Mouse (Mus musculus) frontal cortex, adult (tissue): ENCODE results near the gene Kcnj4.

Source experiments
- ATAC-seq: cut with Nextera tagmentation; 2 replicates; pipeline ENCODE4 v1.9.2; 2017; ENCODE audit warnings: mild to moderate bottlenecking, moderate library complexity, mixed read lengths; ENCODE audit not compliant: low TSS enrichment

The Kcnj4 gene

GRCm38 (mm10) chr15:79511553-79512320 is 6.7 kb upstream of the Kcnj4 start:
- peak; percentile 59; the same call in 1 of the 2 replicates for ATAC-seq

GRCm38 (mm10) chr15:79510425-79510824 is 5.4 kb upstream of the Kcnj4 start:
- no peak for ATAC-seq

GRCm38 (mm10) chr15:79509998-79510397 is 5.0 kb upstream of the Kcnj4 start:
- peak; percentile 31; the same call in 1 of the 2 replicates for ATAC-seq

- ATAC-seq: peak; percentile 9; the same call in 1 of the 2 replicates
Measured at GRCm38 (mm10) chr15:79507055-79507828, 2.2 kb upstream of the Kcnj4 start.

- no peak for ATAC-seq
Measured at GRCm38 (mm10) chr15:79506460-79506859, 1.4 kb upstream of the Kcnj4 start.

- no peak for ATAC-seq
Measured at GRCm38 (mm10) chr15:79505616-79506283, 709 bp upstream of the Kcnj4 start.

GRCm38 (mm10) chr15:79503438-79503837 is 1.6 kb downstream of the Kcnj4 start:
- no peak for ATAC-seq

- peak; percentile 36 for ATAC-seq
Measured at GRCm38 (mm10) chr15:79502891-79503341, 2.1 kb downstream of the Kcnj4 start.

GRCm38 (mm10) chr15:79500110-79500509 is 4.9 kb downstream of the Kcnj4 start:
- no peak for ATAC-seq

- peak; percentile 69 for ATAC-seq
Measured at GRCm38 (mm10) chr15:79493527-79493926, 11.5 kb downstream of the Kcnj4 start.

- no peak for ATAC-seq
Measured at GRCm38 (mm10) chr15:79489463-79489862, 15.6 kb downstream of the Kcnj4 start.

GRCm38 (mm10) chr15:79481181-79481688 is 23.8 kb downstream of the Kcnj4 start:
- peak; percentile 83 for ATAC-seq

- no peak for ATAC-seq
Measured at GRCm38 (mm10) chr15:79477227-79477626, 27.8 kb downstream of the Kcnj4 start.

GRCm38 (mm10) chr15:79473638-79474355 is 31.2 kb downstream of the Kcnj4 start:
- 0 out of 2 replicates have a peak, but pooled peaks have one; percentile 43 for ATAC-seq

GRCm38 (mm10) chr15:79473042-79473441 is 32.0 kb downstream of the Kcnj4 start:
- no peak for ATAC-seq

GRCm38 (mm10) chr15:79471095-79471494 is 33.9 kb downstream of the Kcnj4 start:
- peak; percentile 60; the same call in 1 of the 2 replicates for ATAC-seq

- peak; percentile 10; the same call in 1 of the 2 replicates for ATAC-seq
Measured at GRCm38 (mm10) chr15:79470583-79470982, 34.5 kb downstream of the Kcnj4 start.

GRCm38 (mm10) chr15:79469577-79469976 is 35.5 kb downstream of the Kcnj4 start:
- ATAC-seq: no peak

- peak; percentile 63; the same call in 1 of the 2 replicates for ATAC-seq
Measured at GRCm38 (mm10) chr15:79466601-79467286, 38.3 kb downstream of the Kcnj4 start.

- no peak for ATAC-seq
Measured at GRCm38 (mm10) chr15:79456546-79456945, 48.5 kb downstream of the Kcnj4 start.
